ENCODE assay signal across 9 mouse cellular contexts in the genomic region with DNA sequence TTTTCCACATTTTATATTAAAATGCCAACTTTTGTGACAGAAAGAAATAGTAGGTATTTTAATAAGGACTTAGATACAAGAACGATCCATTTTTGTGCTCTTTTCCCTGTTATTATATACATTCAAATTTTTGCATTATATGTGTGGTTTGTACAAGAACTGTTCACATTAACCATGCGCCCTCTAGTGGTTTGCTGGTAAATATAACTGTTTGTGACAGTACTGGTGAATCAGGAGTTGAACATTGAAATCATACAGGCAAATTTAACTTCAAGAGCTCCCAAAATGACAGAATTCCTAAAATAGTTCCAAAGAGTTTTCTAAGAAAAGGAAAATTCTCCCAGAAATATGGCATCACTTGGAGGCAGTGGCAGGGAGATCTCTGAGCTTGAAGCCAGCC. TPM values are rescaled to one million over a fixed set of nuclear protein-coding genes. Genes with fewer than 3 reads are reported as not detected.
DNase-seq lines count a peak whose midpoint lies in the region; ATAC-seq and TF ChIP-seq lines count a peak whose summit lies in the region.
"Had no signal": no experiment of that assay in that cellular context is flagged by ENCODE, and none has a peak within 500 bp of the region (broad histone marks: within the 10 kb centered on the region; RNA-seq: fewer than 3 reads in every experiment).

No protein-coding gene starts in this region.

- intact Hi-C loops in left cerebral cortex, postnatal 10 days (cut with DNase I): loop anchor here (5.0 kb wide), 1 partner anchor 44 kb away; no protein-coding TSS in a partner anchor

- no peaks in the 10 kb centered on the region for H3K4me1 ChIP-seq in cortical plate, adult 2 months (ENCODE audit: control insufficient read depth, insufficient read depth, low read length)

- no peak for ATAC-seq in cerebellum, adult (ENCODE audit: insufficient number of reproducible peaks, low FRiP score, low TSS enrichment)
- peak; percentile 44 for ATAC-seq in CD4-positive, CD25-positive, alpha-beta regulatory T cell, adult 4 months

- no peak overlapping the region for H3K4me3 ChIP-seq in cortical plate, adult 2 months (ENCODE audit: insufficient read depth, low read length)
- H3K4me3 ChIP-seq: megakaryocyte, embryonic 14.5 days had no signal

- no peak for TF ChIP-seq POLR2A in cortical plate, adult 2 months (IDR thresholded peaks at IDR 0.05; ENCODE audit: extremely low read depth, insufficient read depth, low read length)

- TF ChIP-seq CTCF in cortical plate, adult 2 months (IDR thresholded peaks at IDR 0.05; ENCODE audit: extremely low read depth, insufficient read depth, low read length): 0 out of 2 replicates have a peak, but pooled peaks have one; percentile 8

- peak; percentile 63 for DNase-seq in cerebellum, adult 9-10 months
- peak; percentile 37 to 79 for DNase-seq in left cerebral cortex, postnatal 10 days (ENCODE audit: extremely low spot score in 1 of 2, low spot score in 2 of 2)
- DNase-seq in left cerebral cortex, adult 8-10 months (ENCODE audit: low spot score in 2 of 2): no peak
- DNase-seq in naive thymus-derived CD4-positive, alpha-beta T cell, adult 2 months (ENCODE audit: low read depth): peak; percentile 75
- no peak for DNase-seq in spleen, postnatal 4 days (ENCODE audit: low spot score in 2 of 2)

- H3K27ac ChIP-seq in cortical plate, adult 2 months (ENCODE audit: insufficient read depth, low read length): no peak overlapping the region

RNA-seq across cellular contexts. Expression of a gene that starts 1.9 kb away (rescaled TPM):
- under 1 TPM; 0.54 to 0.67 TPM for total RNA-seq in left cerebral cortex, postnatal 10 days (2021)
- total RNA-seq in left cerebral cortex, adult 8-10 months (2022): under 1 TPM; 0.21 to 0.91 (median 0.68) TPM
- polyA plus RNA-seq in CD4-positive, CD25-positive, alpha-beta regulatory T cell, adult 4 months (2017; shearing (Covaris generic)): 1 to 10 TPM in 1 of 2 experiments, under 1 TPM in 1; 0.46 to 1.4 TPM
- 0.38 and 0.51 TPM in 2 replicates for polyA plus RNA-seq in cortical plate, adult 2 months (2012; rRNA removed)

RNA-seq across cellular contexts. Expression of a gene that starts 2.0 kb away (rescaled TPM):
- total RNA-seq in left cerebral cortex, postnatal 10 days (2021): 10 to 100 TPM; 60.1 to 61.9 TPM
- 10 to 100 TPM; 55.2 to 61.3 (median 58.6) TPM for total RNA-seq in left cerebral cortex, adult 8-10 months (2022)
- polyA plus RNA-seq in CD4-positive, CD25-positive, alpha-beta regulatory T cell, adult 4 months (2017; shearing (Covaris generic)): 10 to 100 TPM; 16.2 to 22.4 TPM
- polyA plus RNA-seq in cortical plate, adult 2 months (2012; rRNA removed): 33.9 and 37.5 TPM in 2 replicates

Comparison
In these comparisons a context has a peak if more than half of its experiments do, and no peak if none do; other contexts are left out.
1. DNase-seq: peak in cerebellum, adult 9-10 months (single experiment), left cerebral cortex, postnatal 10 days (2 of 2) and naive thymus-derived CD4-positive, alpha-beta T cell, adult 2 months (single experiment); none in left cerebral cortex, adult 8-10 months (0 of 2) and spleen, postnatal 4 days (0 of 2).